8 mouse cellular contexts compared by ENCODE assay signal in the genomic region with DNA sequence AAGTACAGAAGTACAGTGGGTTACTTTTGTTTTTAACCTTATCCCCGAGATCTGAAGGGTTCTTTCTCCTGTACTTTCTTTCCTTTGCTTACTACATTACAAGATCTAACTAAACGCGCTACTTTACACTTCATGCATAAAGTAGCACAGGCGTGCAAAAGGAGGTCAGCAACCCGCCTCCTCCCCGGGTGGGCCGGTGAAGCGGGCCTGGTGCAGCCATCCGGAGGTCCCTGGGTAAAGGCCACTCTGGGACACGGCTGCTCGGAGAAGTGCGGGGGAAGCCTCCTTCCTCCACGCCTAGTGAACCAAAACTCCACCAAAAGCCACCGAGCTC. TPM values are rescaled to one million over a fixed set of nuclear protein-coding genes. Genes with fewer than 3 reads are reported as not detected.
A peak's percentile ranks its signal among the peaks of the same experiment; 100 is the strongest.
DNase-seq lines count a peak whose midpoint lies in the region; ATAC-seq and TF ChIP-seq lines count a peak whose summit lies in the region.

No protein-coding gene starts in this region.

- ATAC-seq in lung, embryonic 14.5 days (ENCODE audit: insufficient read depth) = no peak
- no peak; the same call in 1 of the 2 replicates for ATAC-seq in embryonic facial prominence, embryonic 14.5 days (ENCODE audit: low read depth)
- peak; percentile 83 for ATAC-seq in neural tube, embryonic 15.5 days (ENCODE audit: low FRiP score)

- TF ChIP-seq CTCF in lung, embryonic 14.5 days (IDR thresholded peaks at IDR 0.05; ENCODE audit: low read depth) = no peak

- DNase-seq in lung, embryonic 14.5 days = no peak
- no peak for DNase-seq in lung, postnatal 4 days
- no peak for DNase-seq in embryonic facial prominence, embryonic 14.5 days (ENCODE audit: low spot score)
- peak; percentile 10 for DNase-seq in large intestine, adult 2 months (ENCODE audit: low read depth, low spot score)
- DNase-seq in c-Kit-positive CD71-positive TER-119-positive erythroid progenitor cells, embryonic 14.5 days (ENCODE audit: low spot score) = no peak
- DNase-seq in layer of hippocampus, postnatal 14 days (ENCODE audit: low spot score in 2 of 2) = no peak
- no peak for DNase-seq in adrenal gland, adult (ENCODE audit: inconsistent age in 2 of 2, low spot score in 1 of 2)

- H3K36me3 ChIP-seq in lung, embryonic 14.5 days (ENCODE audit: insufficient read depth) = no peaks in the 10 kb centered on the region
- no peaks in the 10 kb centered on the region for H3K36me3 ChIP-seq in embryonic facial prominence, embryonic 14.5 days (ENCODE audit: control insufficient read depth, insufficient read depth, low read length)
- H3K36me3 ChIP-seq in neural tube, embryonic 15.5 days = no peaks in the 10 kb centered on the region

- H3K9ac ChIP-seq in lung, embryonic 14.5 days = peak overlapping the region; percentile 93
- H3K9ac ChIP-seq in embryonic facial prominence, embryonic 14.5 days (ENCODE audit: low read depth, low read length) = peak overlapping the region; percentile 89
- peak overlapping the region; percentile 96 for H3K9ac ChIP-seq in neural tube, embryonic 15.5 days (replicated peaks)

- WGBS in lung, embryonic 14.5 days = 1% methylated on average over 14 of the region's 14 CpGs
- 3% methylated on average over 14 of the region's 14 CpGs for WGBS in embryonic facial prominence, embryonic 14.5 days
- under 1% methylated on average over 14 of the region's 14 CpGs for WGBS in large intestine, adult 2 months
- WGBS in neural tube, embryonic 15.5 days = 0% methylated on average over 14 of the region's 14 CpGs

- no peaks in the 10 kb centered on the region for H3K9me3 ChIP-seq in lung, embryonic 14.5 days (ENCODE audit: low read depth, low read length)
- H3K9me3 ChIP-seq in embryonic facial prominence, embryonic 14.5 days (ENCODE audit: control insufficient read depth, low read length) = no peaks in the 10 kb centered on the region
- H3K9me3 ChIP-seq in neural tube, embryonic 15.5 days (replicated peaks) = no peaks in the 10 kb centered on the region

- H3K4me3 ChIP-seq in lung, embryonic 14.5 days (ENCODE audit: low read depth, low read length) = peak overlapping the region; percentile 93
- H3K4me3 ChIP-seq in embryonic facial prominence, embryonic 14.5 days (ENCODE audit: low read depth, low read length) = peak overlapping the region; percentile 73
- H3K4me3 ChIP-seq in neural tube, embryonic 15.5 days (replicated peaks) = peak overlapping the region; percentile 89

- peak overlapping the region; percentile 95 for H3K27ac ChIP-seq in lung, embryonic 14.5 days (ENCODE audit: low read depth)
- H3K27ac ChIP-seq in embryonic facial prominence, embryonic 14.5 days (replicated peaks; ENCODE audit: low read depth, low read length) = peak overlapping the region; percentile 89
- peak overlapping the region; percentile 98 for H3K27ac ChIP-seq in neural tube, embryonic 15.5 days (replicated peaks)

- H3K27me3 ChIP-seq in lung, embryonic 14.5 days (ENCODE audit: insufficient read depth, low read length) = no peaks in the 10 kb centered on the region
- H3K27me3 ChIP-seq in embryonic facial prominence, embryonic 14.5 days (replicated peaks; ENCODE audit: control insufficient read depth, insufficient read depth, low read length) = no peaks in the 10 kb centered on the region
- no peaks in the 10 kb centered on the region for H3K27me3 ChIP-seq in neural tube, embryonic 15.5 days (replicated peaks)

- 0 out of 2 replicates have a peak, but pooled peaks cover 4% of the 10 kb centered on the region for H3K4me1 ChIP-seq in lung, embryonic 14.5 days (ENCODE audit: insufficient read depth)
- peaks cover 8% of the 10 kb centered on the region; the same call in 1 of the 2 replicates for H3K4me1 ChIP-seq in embryonic facial prominence, embryonic 14.5 days (ENCODE audit: control insufficient read depth, insufficient read depth, low read length)
- H3K4me1 ChIP-seq in neural tube, embryonic 15.5 days = peaks cover 19% of the 10 kb centered on the region

- peak overlapping the region; percentile 73 for H3K4me2 ChIP-seq in lung, embryonic 14.5 days
- peak overlapping the region; percentile 63 for H3K4me2 ChIP-seq in embryonic facial prominence, embryonic 14.5 days (ENCODE audit: low read depth, low read length)
- peak overlapping the region; percentile 76 for H3K4me2 ChIP-seq in neural tube, embryonic 15.5 days

RNA-seq across cellular contexts. Expression of gene Ptar1, which starts 0.3 kb away (rescaled TPM):
- polyA plus RNA-seq in lung, embryonic 14.5 days (2014; fragmentation: Nextera tagmentation; extraction: Ambion mirVana) = 9.6 and 11.7 TPM in 2 replicates
- polyA plus RNA-seq in embryonic facial prominence, embryonic 14.5 days (2014; fragmentation: Nextera tagmentation; extraction: Ambion mirVana) = 6.8 and 9.1 TPM in 2 replicates
- polyA plus RNA-seq in large intestine, adult 2 months (2012; rRNA removed) = 2.1 and 5.9 TPM in 2 replicates
- polyA plus RNA-seq in neural tube, embryonic 15.5 days (2015; fragmentation: Nextera tagmentation; extraction: Ambion mirVana) = 4.6 and 5.0 TPM in 2 replicates
- total RNA-seq in layer of hippocampus, postnatal 14 days (2021) = 10 to 100 TPM; 37.2 to 44.2 TPM

RNA-seq across cellular contexts. Expression of gene 1700028P14Rik, which starts 34.3 kb away (rescaled TPM):
- polyA plus RNA-seq in lung, embryonic 14.5 days (2014; fragmentation: Nextera tagmentation; extraction: Ambion mirVana) = not detected in 2 replicates
- 1.4 and 2.8 TPM in 2 replicates for polyA plus RNA-seq in embryonic facial prominence, embryonic 14.5 days (2014; fragmentation: Nextera tagmentation; extraction: Ambion mirVana)
- not detected in 2 replicates for polyA plus RNA-seq in large intestine, adult 2 months (2012; rRNA removed)
- 1.4 and 1.7 TPM in 2 replicates for polyA plus RNA-seq in neural tube, embryonic 15.5 days (2015; fragmentation: Nextera tagmentation; extraction: Ambion mirVana)
- 1 to 10 TPM; 1.7 to 2.5 TPM for total RNA-seq in layer of hippocampus, postnatal 14 days (2021)
